Mouse (Mus musculus) testis, adult 2 months (tissue): Measurements from ENCODE around the gene Zdhhc7. TPM values are rescaled to one million over a fixed set of nuclear protein-coding genes. Genes with fewer than 3 reads are reported as not detected.

Source experiments
- H3K27ac ChIP-seq: fragments of 200-500 bp; 2 replicates; pipeline ENCODE4 v1.5.1; 2012; ENCODE audit warnings: low read depth, low read length; ENCODE audit not compliant: control insufficient read depth, insufficient read depth
- H3K27me3 ChIP-seq: fragments of 200-500 bp; 2 replicates; pipeline ENCODE4 v1.6.1; 2012; ENCODE audit warnings: mild to moderate bottlenecking, low read length, moderate library complexity; ENCODE audit not compliant: control insufficient read depth, insufficient read depth
- H3K36me3 ChIP-seq: fragments of 200-500 bp; 2 replicates; pipeline ENCODE4 v1.6.1; 2012; ENCODE audit warnings: mild to moderate bottlenecking, low read length; ENCODE audit not compliant: control insufficient read depth, insufficient read depth
- H3K4me1 ChIP-seq: fragments of 200-500 bp; 2 replicates; pipeline ENCODE4 v1.6.1; 2012; ENCODE audit warnings: low read length; ENCODE audit not compliant: control insufficient read depth, insufficient read depth
- H3K4me3 ChIP-seq: fragments of 200-500 bp; 2 replicates; pipeline ENCODE4 v1.5.1; 2012; ENCODE audit warnings: low read depth, mild to moderate bottlenecking, low read length, moderate library complexity, mixed read lengths; ENCODE audit not compliant: control insufficient read depth
- CTCF ChIP-seq: fragments of 200-500 bp; IDR thresholded peaks from 2 replicates; pipeline ENCODE4 v1.5.1; 2012; ENCODE audit warnings: low read depth, mild to moderate bottlenecking, inconsistent platforms, low read length, moderate library complexity; ENCODE audit not compliant: control insufficient read depth, insufficient read depth, insufficient replicate concordance
- POLR2A ChIP-seq: fragments of 200-500 bp; IDR thresholded peaks from 2 replicates; pipeline ENCODE4 v1.6.1; 2012; ENCODE audit warnings: low read depth, mild to moderate bottlenecking, inconsistent platforms, low read length, moderate library complexity; ENCODE audit not compliant: control insufficient read depth
- polyA plus RNA-seq: library from polyadenylated mRNA; depleted of rRNA; stranded (reverse); fragments of >200 nt; gene quantifications from 2 replicates; pipeline ENCODE4 v1.2.3, GENCODE M21; 2012; rRNA removed

The Zdhhc7 gene
- polyA plus RNA-seq, 1 experiment = 32.8 TPM

DNA sequence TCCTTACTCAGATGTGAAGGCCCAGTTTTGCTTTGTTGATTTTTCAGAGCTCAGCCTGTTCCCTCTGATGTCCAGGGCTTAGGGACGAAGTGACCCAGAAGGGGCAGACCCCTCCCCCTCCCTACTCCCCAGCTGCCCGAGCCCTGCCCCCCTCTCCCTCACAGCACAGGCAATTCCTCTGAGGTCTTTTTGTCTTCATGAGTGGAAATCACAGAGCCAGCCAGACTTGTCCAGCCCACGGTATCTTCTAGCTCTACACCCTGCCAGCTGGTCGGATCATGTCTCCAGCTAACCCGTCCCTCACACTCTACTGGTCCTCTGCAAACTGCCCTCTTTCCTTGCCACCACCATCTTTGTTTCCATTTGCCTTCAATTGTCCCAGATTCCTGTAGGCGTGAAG is 66.8 kb downstream of the Zdhhc7 start:
- no peaks in the 10 kb centered on the region for H3K27me3 ChIP-seq
- TF ChIP-seq POLR2A = no peak
- TF ChIP-seq CTCF = no peak
- H3K27ac ChIP-seq = 0 out of 2 replicates have a peak overlapping the region, but pooled peaks have one; percentile 32
- no peaks in the 10 kb centered on the region for H3K4me1 ChIP-seq
- H3K36me3 ChIP-seq = no peaks in the 10 kb centered on the region
- H3K4me3 ChIP-seq = no peak overlapping the region

DNA sequence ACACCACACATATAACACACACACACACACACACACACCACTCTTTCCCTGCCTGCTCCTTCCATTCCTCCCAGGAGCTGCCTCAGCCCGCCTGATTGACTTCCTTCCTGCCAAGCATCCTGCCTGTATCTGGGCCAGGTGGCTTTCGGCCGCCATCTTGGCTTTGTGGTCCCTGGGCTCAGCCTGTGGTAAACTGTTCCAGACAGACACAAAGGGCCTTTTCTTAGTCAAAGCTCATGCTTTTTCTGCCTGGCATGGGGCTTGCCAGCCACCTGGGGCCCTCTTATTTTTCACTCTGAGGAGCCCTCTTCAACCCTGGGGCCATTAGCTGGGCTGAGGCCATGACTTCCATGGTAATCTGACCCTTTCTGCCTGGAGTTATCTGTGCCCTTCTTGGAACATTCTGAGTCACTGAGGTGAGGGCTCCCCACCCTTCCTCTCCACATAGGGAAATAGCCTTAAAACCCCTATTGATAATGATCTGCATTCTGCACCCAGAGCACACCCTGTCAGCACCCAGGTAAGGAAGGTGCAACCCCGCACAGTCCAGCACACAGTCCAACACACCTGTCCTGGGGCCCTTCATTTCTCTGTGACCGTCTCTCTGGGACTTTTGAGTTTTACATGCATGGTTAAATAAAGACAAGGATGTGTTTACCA is 68.6 kb downstream of the Zdhhc7 start:
- no peaks in the 10 kb centered on the region for H3K36me3 ChIP-seq
- H3K4me1 ChIP-seq = no peaks in the 10 kb centered on the region
- H3K27me3 ChIP-seq = no peaks in the 10 kb centered on the region
- no peak overlapping the region for H3K4me3 ChIP-seq
- no peak for TF ChIP-seq POLR2A
- TF ChIP-seq CTCF = no peak
- no peak overlapping the region for H3K27ac ChIP-seq

Other genes with a start within 250 kb of the Zdhhc7 start
- 16.3 and 16.9 TPM in 2 replicates for gene Klhl36, start 239.2 kb downstream of the Zdhhc7 start, polyA plus RNA-seq
- gene Usp10, start 191.1 kb downstream of the Zdhhc7 start, polyA plus RNA-seq = 19.9 and 21.5 TPM in 2 replicates
- 5.1 and 5.6 TPM in 2 replicates for gene Gm20388, start 190.6 kb downstream of the Zdhhc7 start, polyA plus RNA-seq
- 5.0 and 6.2 TPM in 2 replicates for gene Crispld2, start 109.0 kb downstream of the Zdhhc7 start, polyA plus RNA-seq
- gene 6430548M08Rik, start 12.7 kb upstream of the Zdhhc7 start, polyA plus RNA-seq = 19.8 and 24.8 TPM in 2 replicates
- gene Fam92b, start 76.0 kb upstream of the Zdhhc7 start, polyA plus RNA-seq = 10.1 and 10.9 TPM in 2 replicates
- 4.0 and 4.3 TPM in 2 replicates for gene Gse1, start 127.0 kb upstream of the Zdhhc7 start, polyA plus RNA-seq